Mouse (Mus musculus): ENCODE data around the gene Grn. TPM values are rescaled to one million over a fixed set of nuclear protein-coding genes. Genes with fewer than 3 reads are reported as not detected.
A peak's percentile ranks its signal among the peaks of the same experiment; 100 is the strongest.

The Grn gene
- polyA plus RNA-seq, 1 experiment: 21.1 TPM

DNA sequence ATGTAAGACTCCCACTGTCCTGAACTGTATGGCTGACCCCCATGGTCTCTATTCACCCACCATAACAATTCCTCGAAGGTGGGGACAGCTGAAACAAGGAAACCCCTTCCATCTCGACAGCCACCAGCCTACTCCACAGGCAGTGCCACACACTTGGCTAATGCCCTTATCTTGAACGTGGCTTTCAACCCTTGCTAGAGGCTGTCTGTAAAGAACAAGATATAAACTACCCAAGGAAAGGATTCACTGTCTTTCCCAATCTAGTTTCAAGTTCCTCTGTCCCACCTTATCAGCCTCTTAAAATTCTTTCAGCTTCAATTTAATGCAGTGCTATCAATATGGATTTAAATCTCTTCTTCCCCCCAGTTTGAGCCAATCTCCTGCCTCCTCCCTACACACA, 564 bp upstream of the Grn start:
- Histone ChIP-seq H3K4me3 (ENCODE audit: control insufficient read depth, low read depth, low read length) (no peak overlapping the region; the same call in 1 of the 2 replicates), H3K27ac (ENCODE audit: control insufficient read depth, insufficient read depth, low read depth, low read length) (no peak overlapping the region), H3K36me3 (ENCODE audit: control insufficient read depth, insufficient read depth, low read length) (no peaks in the 10 kb centered on the region), H3K27me3 (ENCODE audit: control insufficient read depth, insufficient read depth, low read length) (no peaks in the 10 kb centered on the region), H3K4me1 (ENCODE audit: control insufficient read depth, insufficient read depth, low read length) (peaks cover 7% of the 10 kb centered on the region)
- no peak for TF ChIP-seq POLR2A (IDR thresholded peaks at IDR 0.05; ENCODE audit: control insufficient read depth, low read depth, low read length)

DNA sequence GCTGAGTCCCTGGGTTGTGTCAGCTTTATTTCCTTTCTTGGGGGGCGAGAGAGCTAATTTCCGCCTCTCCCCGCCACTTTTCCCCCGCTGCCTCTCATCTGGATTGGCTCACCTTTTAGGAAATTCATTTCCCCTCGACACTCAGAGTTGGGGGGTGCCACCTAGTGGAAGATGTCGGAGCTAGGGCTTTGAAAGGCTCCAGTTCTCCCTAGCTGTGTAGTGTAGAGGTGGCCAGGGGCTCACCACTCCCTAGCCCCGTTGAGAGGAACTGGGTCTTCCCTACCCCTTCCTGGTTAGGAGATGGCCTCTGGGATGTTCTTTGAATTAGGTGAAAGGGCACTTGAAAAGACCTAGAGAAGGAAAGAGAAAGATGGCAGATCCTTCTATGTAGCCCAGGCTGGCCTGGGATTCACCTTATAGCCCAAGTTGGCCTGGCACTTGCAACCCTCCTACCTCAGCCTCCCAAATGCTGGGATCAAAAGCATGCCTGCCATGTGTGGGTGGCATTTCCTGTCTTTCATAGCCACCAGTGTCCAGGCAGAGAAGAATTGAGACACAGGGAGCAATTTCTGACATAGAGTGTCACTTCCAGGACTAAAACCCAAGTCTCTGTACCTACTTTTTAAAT, 1.0 kb downstream of the Grn start:
- Histone ChIP-seq H3K4me1 (ENCODE audit: control insufficient read depth, insufficient read depth, low read length) (peaks cover 7% of the 10 kb centered on the region), H3K4me3 (ENCODE audit: control insufficient read depth, low read depth, low read length) (peak overlapping the region; percentile 84), H3K27ac (ENCODE audit: control insufficient read depth, insufficient read depth, low read depth, low read length) (no peak overlapping the region; the same call in 1 of the 2 replicates), H3K27me3 (ENCODE audit: control insufficient read depth, insufficient read depth, low read length) (no peaks in the 10 kb centered on the region), H3K36me3 (ENCODE audit: control insufficient read depth, insufficient read depth, low read length) (no peaks in the 10 kb centered on the region)
- TF ChIP-seq CTCF (IDR thresholded peaks at IDR 0.05; ENCODE audit: control insufficient read depth, insufficient read depth, insufficient replicate concordance, low read depth, low read length): peak; percentile 34; the same call in 1 of the 2 replicates
- no peak for TF ChIP-seq POLR2A (IDR thresholded peaks at IDR 0.05; ENCODE audit: control insufficient read depth, low read depth, low read length)

DNA sequence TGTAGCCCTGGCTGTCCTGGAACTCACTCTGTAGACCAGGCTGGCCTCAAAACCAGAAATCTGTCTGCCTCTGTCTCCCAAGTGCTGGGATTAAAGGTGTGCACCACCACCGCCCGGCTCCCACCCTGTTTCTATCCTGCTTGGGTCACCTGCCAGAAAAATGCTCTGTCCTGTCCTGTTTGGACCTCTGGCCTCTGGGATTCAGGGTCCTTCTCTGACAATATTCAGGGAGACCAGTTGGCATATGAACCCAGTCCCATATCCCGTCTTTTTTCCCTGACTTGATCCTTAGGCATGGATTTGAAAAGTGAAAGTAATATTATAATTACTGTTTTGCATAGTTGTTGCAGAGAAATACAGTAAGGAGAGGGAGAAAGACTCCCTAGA, 1.6 kb downstream of the Grn start:
- Histone ChIP-seq H3K27ac (ENCODE audit: control insufficient read depth, insufficient read depth, low read depth, low read length) (no peak overlapping the region), H3K27me3 (ENCODE audit: control insufficient read depth, insufficient read depth, low read length) (no peaks in the 10 kb centered on the region), H3K4me3 (ENCODE audit: control insufficient read depth, low read depth, low read length) (no peak overlapping the region), H3K4me1 (ENCODE audit: control insufficient read depth, insufficient read depth, low read length) (peaks cover 7% of the 10 kb centered on the region), H3K36me3 (ENCODE audit: control insufficient read depth, insufficient read depth, low read length) (no peaks in the 10 kb centered on the region)
- TF ChIP-seq CTCF (IDR thresholded peaks at IDR 0.05; ENCODE audit: control insufficient read depth, insufficient read depth, insufficient replicate concordance, low read depth, low read length): no peak
- TF ChIP-seq POLR2A (IDR thresholded peaks at IDR 0.05; ENCODE audit: control insufficient read depth, low read depth, low read length): no peak

DNA sequence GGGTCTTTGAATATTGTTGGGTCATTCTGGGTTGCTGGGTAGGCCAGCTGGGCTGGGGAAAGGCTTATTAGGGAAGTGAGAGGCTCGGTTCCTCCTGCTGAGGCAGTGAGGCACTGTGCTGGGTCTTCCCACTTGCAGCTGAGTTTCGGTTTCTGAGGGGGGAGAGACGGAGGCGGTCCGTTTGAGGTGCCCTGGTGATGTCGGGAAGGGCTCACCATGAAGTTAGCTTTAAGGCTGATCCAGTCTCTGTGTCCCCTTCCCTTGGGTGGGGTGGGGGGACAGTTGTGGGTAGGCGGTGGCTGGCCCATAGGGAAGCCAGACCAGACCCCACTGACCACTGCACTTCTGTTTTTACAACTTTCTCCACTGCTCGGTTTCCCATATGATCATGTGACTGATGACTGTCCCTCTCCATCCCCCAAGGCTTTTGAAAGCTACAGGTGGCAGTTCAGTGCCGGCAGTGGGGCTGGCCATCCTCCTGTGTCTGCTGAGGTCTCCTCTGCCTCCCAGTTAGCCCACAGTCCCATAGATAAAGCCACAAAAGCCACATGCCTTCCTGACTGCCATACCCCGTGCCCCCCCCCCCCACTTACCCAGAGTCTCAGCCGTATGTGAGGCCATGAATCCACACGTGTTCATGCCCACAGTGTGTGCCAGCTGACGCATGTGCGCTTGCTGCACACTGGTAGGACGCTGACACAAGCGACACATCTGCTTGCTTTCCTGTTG, 2.2 kb downstream of the Grn start:
- no peak for TF ChIP-seq POLR2A (IDR thresholded peaks at IDR 0.05; ENCODE audit: control insufficient read depth, low read depth, low read length)
- TF ChIP-seq CTCF (IDR thresholded peaks at IDR 0.05; ENCODE audit: control insufficient read depth, insufficient read depth, insufficient replicate concordance, low read depth, low read length): no peak
- Histone ChIP-seq H3K27ac (ENCODE audit: control insufficient read depth, insufficient read depth, low read depth, low read length) (no peak overlapping the region), H3K4me3 (ENCODE audit: control insufficient read depth, low read depth, low read length) (no peak overlapping the region), H3K4me1 (ENCODE audit: control insufficient read depth, insufficient read depth, low read length) (peaks cover 8% of the 10 kb centered on the region), H3K36me3 (ENCODE audit: control insufficient read depth, insufficient read depth, low read length) (no peaks in the 10 kb centered on the region), H3K27me3 (ENCODE audit: control insufficient read depth, insufficient read depth, low read length) (no peaks in the 10 kb centered on the region)

DNA sequence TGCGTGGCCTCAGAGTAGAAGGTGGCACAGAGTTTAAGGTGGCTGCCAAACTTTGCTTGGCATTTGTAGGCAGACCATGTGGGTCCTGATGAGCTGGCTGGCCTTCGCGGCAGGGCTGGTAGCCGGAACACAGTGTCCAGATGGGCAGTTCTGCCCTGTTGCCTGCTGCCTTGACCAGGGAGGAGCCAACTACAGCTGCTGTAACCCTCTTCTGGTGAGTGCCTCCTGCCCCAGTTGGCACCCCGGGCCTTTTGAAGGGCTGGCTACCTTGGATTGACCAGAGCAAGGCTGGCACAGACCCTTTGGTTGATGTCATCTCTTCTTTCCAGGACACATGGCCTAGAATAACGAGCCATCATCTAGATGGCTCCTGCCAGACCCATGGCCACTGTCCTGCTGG, 2.8 kb downstream of the Grn start:
- Histone ChIP-seq H3K4me1 (ENCODE audit: control insufficient read depth, insufficient read depth, low read length) (peaks cover 14% of the 10 kb centered on the region), H3K36me3 (ENCODE audit: control insufficient read depth, insufficient read depth, low read length) (no peaks in the 10 kb centered on the region), H3K27me3 (ENCODE audit: control insufficient read depth, insufficient read depth, low read length) (no peaks in the 10 kb centered on the region), H3K27ac (ENCODE audit: control insufficient read depth, insufficient read depth, low read depth, low read length) (no peak overlapping the region), H3K4me3 (ENCODE audit: control insufficient read depth, low read depth, low read length) (no peak overlapping the region)
- TF ChIP-seq POLR2A (IDR thresholded peaks at IDR 0.05; ENCODE audit: control insufficient read depth, low read depth, low read length) (no peak), CTCF (IDR thresholded peaks at IDR 0.05; ENCODE audit: control insufficient read depth, insufficient read depth, insufficient replicate concordance, low read depth, low read length) (no peak)

DNA sequence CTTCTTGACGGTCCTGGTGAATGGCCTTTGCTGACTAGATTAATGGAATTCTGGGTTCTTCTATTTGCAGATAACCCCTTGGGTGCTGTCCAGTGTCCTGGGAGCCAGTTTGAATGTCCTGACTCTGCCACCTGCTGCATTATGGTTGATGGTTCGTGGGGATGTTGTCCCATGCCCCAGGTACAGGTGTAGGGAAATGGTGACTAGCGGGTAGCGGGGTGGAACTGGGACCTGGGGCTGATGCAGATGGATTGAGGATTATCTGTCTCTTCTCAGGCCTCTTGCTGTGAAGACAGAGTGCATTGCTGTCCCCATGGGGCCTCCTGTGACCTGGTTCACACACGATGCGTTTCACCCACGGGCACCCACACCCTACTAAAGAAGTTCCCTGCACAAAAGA, 3.8 kb downstream of the Grn start:
- Histone ChIP-seq H3K36me3 (ENCODE audit: control insufficient read depth, insufficient read depth, low read length) (no peaks in the 10 kb centered on the region), H3K27ac (ENCODE audit: control insufficient read depth, insufficient read depth, low read depth, low read length) (no peak overlapping the region), H3K4me3 (ENCODE audit: control insufficient read depth, low read depth, low read length) (no peak overlapping the region), H3K27me3 (ENCODE audit: control insufficient read depth, insufficient read depth, low read length) (no peaks in the 10 kb centered on the region), H3K4me1 (ENCODE audit: control insufficient read depth, insufficient read depth, low read length) (peaks cover 22% of the 10 kb centered on the region)
- TF ChIP-seq POLR2A (IDR thresholded peaks at IDR 0.05; ENCODE audit: control insufficient read depth, low read depth, low read length): no peak
- no peak for TF ChIP-seq CTCF (IDR thresholded peaks at IDR 0.05; ENCODE audit: control insufficient read depth, insufficient read depth, insufficient replicate concordance, low read depth, low read length)

DNA sequence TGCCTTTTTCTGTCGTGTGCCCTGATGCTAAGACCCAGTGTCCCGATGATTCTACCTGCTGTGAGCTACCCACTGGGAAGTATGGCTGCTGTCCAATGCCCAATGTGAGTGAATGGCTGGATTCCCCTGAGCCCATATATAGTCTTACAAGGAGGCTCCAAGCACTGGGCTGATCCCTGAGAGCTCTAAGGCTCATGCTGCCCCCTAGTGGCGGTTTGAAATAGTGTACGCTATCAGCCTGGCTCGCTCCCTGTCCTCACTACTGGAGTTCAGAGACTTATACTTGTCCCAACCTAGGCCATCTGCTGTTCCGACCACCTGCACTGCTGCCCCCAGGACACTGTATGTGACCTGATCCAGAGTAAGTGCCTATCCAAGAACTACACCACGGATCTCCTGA, 4.3 kb downstream of the Grn start:
- Histone ChIP-seq H3K36me3 (ENCODE audit: control insufficient read depth, insufficient read depth, low read length) (no peaks in the 10 kb centered on the region), H3K27ac (ENCODE audit: control insufficient read depth, insufficient read depth, low read depth, low read length) (no peak overlapping the region), H3K4me1 (ENCODE audit: control insufficient read depth, insufficient read depth, low read length) (peaks cover 22% of the 10 kb centered on the region), H3K4me3 (ENCODE audit: control insufficient read depth, low read depth, low read length) (no peak overlapping the region), H3K27me3 (ENCODE audit: control insufficient read depth, insufficient read depth, low read length) (no peaks in the 10 kb centered on the region)
- TF ChIP-seq POLR2A (IDR thresholded peaks at IDR 0.05; ENCODE audit: control insufficient read depth, low read depth, low read length) (0 out of 2 replicates have a peak, but pooled peaks have one; percentile 19), CTCF (IDR thresholded peaks at IDR 0.05; ENCODE audit: control insufficient read depth, insufficient read depth, insufficient replicate concordance, low read depth, low read length) (peak; percentile 93)
